Mouse (Mus musculus) central nervous system, embryonic 14 days (tissue): ENCODE results near the gene Armcx1. TPM values are rescaled to one million over a fixed set of nuclear protein-coding genes. Genes with fewer than 3 reads are reported as not detected.

Experiments
- polyA plus RNA-seq: library from polyadenylated mRNA; depleted of rRNA; stranded (reverse); fragments of >200 nt; gene quantifications from 2 replicates; pipeline ENCODE4 v1.2.3, GENCODE M21; 2012; rRNA removed

The Armcx1 gene
- 89.4 and 91.6 TPM in 2 replicates for polyA plus RNA-seq

DNA sequence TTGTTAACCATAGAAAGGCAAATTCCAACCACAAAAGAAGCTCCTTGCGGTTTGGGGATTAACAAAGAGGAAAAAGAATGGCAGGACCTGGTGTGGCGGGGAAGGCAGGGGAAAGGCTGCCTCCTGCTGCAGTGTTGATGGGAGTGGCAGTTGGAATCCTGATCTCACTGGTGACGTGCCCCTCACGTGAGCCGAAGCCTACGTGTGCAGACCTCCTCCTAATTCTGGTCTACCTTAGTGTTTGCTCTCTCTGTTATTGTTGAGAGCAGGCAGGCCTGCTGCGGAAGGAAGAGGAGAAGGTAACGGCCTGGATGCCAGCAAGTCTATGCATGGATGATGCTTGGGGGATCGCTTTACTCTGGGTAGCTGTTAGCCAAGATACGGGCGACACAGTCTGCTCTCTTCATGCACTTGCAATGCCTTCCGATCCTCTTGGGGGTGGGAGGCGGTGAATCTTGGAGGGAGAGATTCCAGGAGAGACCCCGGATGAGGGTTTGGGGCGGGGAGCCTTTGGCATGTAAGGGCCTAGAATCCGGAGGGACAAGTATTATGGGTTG is at the start of gene Armcx1:
Armcx1 (plus strand) TSS at position 212 of the 557 bp plus-strand sequence.

DNA sequence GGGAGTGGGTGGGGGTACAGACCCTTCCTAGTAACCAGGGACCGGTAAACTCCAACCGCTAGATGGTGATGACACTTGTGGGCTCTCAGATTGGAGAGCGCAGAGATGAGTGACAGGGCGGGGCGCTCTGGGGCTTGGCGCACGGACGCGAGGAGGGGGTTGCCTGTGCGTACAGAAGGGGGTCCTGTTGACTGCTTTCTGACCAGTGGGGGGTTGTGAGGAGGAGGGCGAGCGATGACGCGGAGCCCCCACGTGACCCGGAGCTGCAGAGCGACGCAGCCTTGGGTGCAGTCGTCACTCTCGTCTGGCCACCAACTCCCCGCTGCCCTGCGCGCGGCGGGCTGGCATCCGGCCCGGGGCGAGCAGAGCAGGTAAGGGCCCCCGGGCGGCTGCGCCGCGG is 31.5 kb upstream of the Armcx1 start, which contains the start of gene Armcx4:
Armcx4 (plus strand) TSS at position 253 of the 400 bp plus-strand sequence.

GRCm38 (mm10) chrX:134750764-134751592 is 33.2 kb downstream of the Armcx1 start, which contains the start of gene Armcx6:
Gene Armcx6, minus strand, starts transcription at chrX:134751417.

GRCm38 (mm10) chrX:134756434-134757292 is 38.9 kb downstream of the Armcx1 start, which contains the start of gene Armcx3:
Gene Armcx3, plus strand, starts transcription at chrX:134756595.

Other genes with a start within 250 kb of the Armcx1 start
- 0.08 TPM in 1 of 2 replicates, not detected in the other for gene Taf7l, start 241.5 kb upstream of the Armcx1 start, polyA plus RNA-seq
- 14.7 and 15.3 TPM in 2 replicates for gene Timm8a1, start 176.1 kb upstream of the Armcx1 start, polyA plus RNA-seq
- gene Btk, start 134.4 kb upstream of the Armcx1 start, polyA plus RNA-seq = 1.1 and 1.2 TPM in 2 replicates
- 1,218 and 1,259 TPM in 2 replicates for gene Rpl36a, start 132.3 kb upstream of the Armcx1 start, polyA plus RNA-seq
- gene Gla, start 116.8 kb upstream of the Armcx1 start, polyA plus RNA-seq = 4.2 and 4.8 TPM in 2 replicates
- 106 and 113 TPM in 2 replicates for gene Hnrnph2, start 116.8 kb upstream of the Armcx1 start, polyA plus RNA-seq
- gene Armcx4, start 31.4 kb upstream of the Armcx1 start, polyA plus RNA-seq = 37.3 and 38.5 TPM in 2 replicates
- 39.7 and 45.7 TPM in 2 replicates for gene Armcx6, start 33.5 kb downstream of the Armcx1 start, polyA plus RNA-seq
- gene Armcx3, start 38.6 kb downstream of the Armcx1 start, polyA plus RNA-seq = 52.0 and 53.7 TPM in 2 replicates
- gene Armcx2, start 91.3 kb downstream of the Armcx1 start, polyA plus RNA-seq = 98.3 and 111 TPM in 2 replicates
- 0.22 and 0.28 TPM in 2 replicates for gene Nxf2, start 246.8 kb downstream of the Armcx1 start, polyA plus RNA-seq